Mouse (Mus musculus): ENCODE data around the gene S100a6.

GRCm38 (mm10) chr3:90586016-90586643 lies 26.6 kb upstream of the S100a6 start:
- TF ChIP-seq CTCF (IDR thresholded peaks at IDR 0.05; ENCODE audit: low read depth) (no peak), EP300 (IDR thresholded peaks at IDR 0.05; ENCODE audit: low read depth) (no peak)

Measured in liver, embryonic 14.5 days (tissue).